Mouse (Mus musculus) sigmoid colon, adult 10 weeks (tissue): ENCODE data around the gene Mrnip. TPM values are rescaled to one million over a fixed set of nuclear protein-coding genes. Genes with fewer than 3 reads are reported as not detected.

Source experiments
- polyA plus RNA-seq: library from polyadenylated mRNA; stranded (reverse); fragments of 350-450 nt; fragmentation: Illumina TruSeq; extraction: RNeasy Lipid Tissue Mini Kit (QIAGEN cat#74804); gene quantifications from one replicate; pipeline ENCODE4 v1.2.3, GENCODE M21; 2014; ENCODE audit warnings: low read depth, low replicate concordance

The Mrnip gene
- polyA plus RNA-seq: not detected

GRCm38 (mm10) chr11:50174111-50174729, at the start of gene Mrnip:
Gene Mrnip (plus strand): TSS chr11:50174444.

GRCm38 (mm10) chr11:50130811-50131766, 43.2 kb upstream of the Mrnip start, which contains the start of gene Tbc1d9b:
Gene Tbc1d9b (plus strand): TSS chr11:50131396.

GRCm38 (mm10) chr11:50210505-50211151, 36.4 kb downstream of the Mrnip start, which contains the start of the genes Sqstm1 and Mgat4b:
Gene Sqstm1 (minus strand): TSS chr11:50210827.
Gene Mgat4b (plus strand): TSS chr11:50210890.

GRCm38 (mm10) chr11:50238324-50238723, 64.1 kb downstream of the Mrnip start, which contains the start of gene Ltc4s:
Gene Ltc4s (minus strand): TSS chr11:50238616.

Other genes starting within 250 kb of the Mrnip start
- 186 TPM for gene Rnf130, start 149.1 kb upstream of the Mrnip start, polyA plus RNA-seq
- gene Tbc1d9b, start 43.0 kb upstream of the Mrnip start, polyA plus RNA-seq: 4.3 TPM
- 237 TPM for gene Sqstm1, start 36.4 kb downstream of the Mrnip start, polyA plus RNA-seq
- gene Mgat4b, start 36.4 kb downstream of the Mrnip start, polyA plus RNA-seq: 9.8 TPM
- not detected for gene Ltc4s, start 64.2 kb downstream of the Mrnip start, polyA plus RNA-seq
- gene Maml1, start 117.9 kb downstream of the Mrnip start, polyA plus RNA-seq: 8.5 TPM
- 524 TPM for gene Canx, start 151.2 kb downstream of the Mrnip start, polyA plus RNA-seq
- not detected for gene Cby3, start 180.0 kb downstream of the Mrnip start, polyA plus RNA-seq
- gene Hnrnph1, start 202.5 kb downstream of the Mrnip start, polyA plus RNA-seq: 1,214 TPM